Mouse (Mus musculus) intestine, embryonic 16.5 days (tissue): ENCODE measurements around the gene Limch1. TPM values are rescaled to one million over a fixed set of nuclear protein-coding genes. Genes with fewer than 3 reads are reported as not detected.

ENCODE experiments used
- ATAC-seq: fragments of 200-750 bp; cut with Nextera tagmentation; 2 replicates; pipeline ENCODE4 v1.8.0; 2017; ENCODE audit warnings: moderate TSS enrichment, moderate library complexity
- H3K27ac ChIP-seq: fragments of 300-500 bp; sonication (generic); 2 replicates; pipeline ENCODE4 v1.5.1; 2014; ENCODE audit warnings: mild to moderate bottlenecking, low read length
- H3K27me3 ChIP-seq: fragments of 300-500 bp; sonication (generic); replicated peaks from 2 replicates; pipeline ENCODE4 v1.6.1; 2014; ENCODE audit warnings: low read length, control low read depth, mixed read lengths; ENCODE audit not compliant: control insufficient read depth, insufficient read depth
- H3K36me3 ChIP-seq: fragments of 300-500 bp; sonication (generic); 2 replicates; pipeline ENCODE4 v1.6.1; 2014; ENCODE audit warnings: low read length, control low read depth; ENCODE audit not compliant: control insufficient read depth, insufficient read depth
- H3K4me1 ChIP-seq: fragments of 300-500 bp; sonication (generic); 2 replicates; pipeline ENCODE4 v1.6.1; 2014; ENCODE audit warnings: low read length, control low read depth, mixed read lengths; ENCODE audit not compliant: control insufficient read depth, insufficient read depth
- H3K4me2 ChIP-seq: fragments of 300-500 bp; sonication (generic); 2 replicates; pipeline ENCODE4 v1.6.1; 2014; ENCODE audit warnings: low read depth, low read length, control low read depth
- H3K4me3 ChIP-seq: fragments of 300-500 bp; sonication (generic); 2 replicates; pipeline ENCODE4 v1.5.1; 2014; ENCODE audit warnings: mild to moderate bottlenecking, low read length
- H3K9ac ChIP-seq: fragments of 300-500 bp; sonication (generic); 2 replicates; pipeline ENCODE4 v1.6.1; 2014; ENCODE audit warnings: low read depth, low read length
- H3K9me3 ChIP-seq: fragments of 300-500 bp; sonication (generic); 2 replicates; pipeline ENCODE4 v1.6.1; 2016; ENCODE audit warnings: low read length, control low read depth; ENCODE audit not compliant: control insufficient read depth
- WGBS: fragments of 180-500 bp; shearing (Covaris S2); extraction: QIAGEN DNeasy Blood & Tissue Kit; methylation state at CpG from one replicate; pipeline ENCODE4 v1.1.7; 2014; 5-methylcytosine and 5-hydroxymethylcytosine counted together
- polyA plus RNA-seq: library from polyadenylated mRNA; unstranded; fragments of >200 nt; fragmentation: Nextera tagmentation; extraction: Ambion mirVana; gene quantifications from 2 replicates; pipeline ENCODE4 v1.2.1, GENCODE M21; 2015

The Limch1 gene
- polyA plus RNA-seq, 1 experiment from 2014 or later: 8.5 TPM

GRCm38 (mm10) chr5:67002346-67002745 is 256.7 kb downstream of the Limch1 start:
- 80% methylated on average over 6 of the region's 6 CpGs for WGBS
- ATAC-seq: no peak
- no peaks in the 10 kb centered on the region for H3K9me3 ChIP-seq

GRCm38 (mm10) chr5:67004619-67005018 is 259.0 kb downstream of the Limch1 start:
- Histone ChIP-seq H3K27me3 (no peaks in the 10 kb centered on the region), H3K4me1 (no peaks in the 10 kb centered on the region), H3K9ac (no peak overlapping the region), H3K27ac (no peak overlapping the region), H3K4me2 (no peak overlapping the region), H3K4me3 (no peak overlapping the region), H3K9me3 (no peaks in the 10 kb centered on the region), H3K36me3 (no peaks in the 10 kb centered on the region)
- ATAC-seq: no peak
- 71% methylated on average over 11 of the region's 11 CpGs for WGBS

More at GRCm38 (mm10) chr5:67002346-67002745, 256.7 kb downstream of the Limch1 start:
- H3K4me3 ChIP-seq: no peak overlapping the region
- no peak overlapping the region for H3K27ac ChIP-seq
- H3K4me1 ChIP-seq: no peaks in the 10 kb centered on the region
- no peak overlapping the region for H3K9ac ChIP-seq
- no peaks in the 10 kb centered on the region for H3K27me3 ChIP-seq
- H3K36me3 ChIP-seq: no peaks in the 10 kb centered on the region
- H3K4me2 ChIP-seq: no peak overlapping the region

- ATAC-seq: no peak
Measured at GRCm38 (mm10) chr5:67011043-67011870, 265.6 kb downstream of the Limch1 start.

GRCm38 (mm10) chr5:67011985-67012384 is 266.4 kb downstream of the Limch1 start:
- H3K27me3 ChIP-seq: no peaks in the 10 kb centered on the region
- no peak overlapping the region for H3K4me3 ChIP-seq
- no peaks in the 10 kb centered on the region for H3K36me3 ChIP-seq
- H3K9ac ChIP-seq: no peak overlapping the region
- H3K4me2 ChIP-seq: no peak overlapping the region
- ATAC-seq: no peak
- H3K27ac ChIP-seq: no peak overlapping the region
- H3K9me3 ChIP-seq: no peaks in the 10 kb centered on the region
- H3K4me1 ChIP-seq: no peaks in the 10 kb centered on the region
- 75% methylated on average over 4 of the region's 4 CpGs for WGBS

More at GRCm38 (mm10) chr5:67011043-67011870, 265.6 kb downstream of the Limch1 start:
- WGBS: 89% methylated on average over 16 of the region's 16 CpGs
- Histone ChIP-seq H3K4me1 (no peaks in the 10 kb centered on the region), H3K9me3 (no peaks in the 10 kb centered on the region), H3K9ac (no peak overlapping the region), H3K27ac (no peak overlapping the region), H3K27me3 (no peaks in the 10 kb centered on the region), H3K4me2 (no peak overlapping the region), H3K36me3 (no peaks in the 10 kb centered on the region), H3K4me3 (no peak overlapping the region)

GRCm38 (mm10) chr5:67013926-67014325 is 268.3 kb downstream of the Limch1 start:
- WGBS: 78% methylated on average over 3 of the region's 3 CpGs
- H3K9me3 ChIP-seq: no peaks in the 10 kb centered on the region
- H3K36me3 ChIP-seq: no peaks in the 10 kb centered on the region
- no peaks in the 10 kb centered on the region for H3K27me3 ChIP-seq
- no peak for ATAC-seq
- H3K4me3 ChIP-seq: no peak overlapping the region
- no peak overlapping the region for H3K4me2 ChIP-seq
- no peak overlapping the region for H3K27ac ChIP-seq
- H3K4me1 ChIP-seq: no peaks in the 10 kb centered on the region
- H3K9ac ChIP-seq: no peak overlapping the region

GRCm38 (mm10) chr5:67016450-67016849 is 270.8 kb downstream of the Limch1 start:
- Histone ChIP-seq H3K4me3 (no peak overlapping the region), H3K27me3 (no peaks in the 10 kb centered on the region), H3K36me3 (no peaks in the 10 kb centered on the region), H3K4me2 (no peak overlapping the region), H3K27ac (no peak overlapping the region), H3K9ac (no peak overlapping the region), H3K9me3 (no peaks in the 10 kb centered on the region), H3K4me1 (no peaks in the 10 kb centered on the region)
- WGBS: 14% methylated on average over 7 of the region's 7 CpGs
- no peak for ATAC-seq

- ATAC-seq: no peak
- WGBS: 65% methylated on average over 10 of the region's 10 CpGs
- no peaks in the 10 kb centered on the region for H3K36me3 ChIP-seq
- H3K4me3 ChIP-seq: no peak overlapping the region
- no peak overlapping the region for H3K27ac ChIP-seq
- no peaks in the 10 kb centered on the region for H3K4me1 ChIP-seq
- no peak overlapping the region for H3K4me2 ChIP-seq
- H3K27me3 ChIP-seq: no peaks in the 10 kb centered on the region
- no peaks in the 10 kb centered on the region for H3K9me3 ChIP-seq
- H3K9ac ChIP-seq: no peak overlapping the region
Measured at GRCm38 (mm10) chr5:67024459-67025050, 278.9 kb downstream of the Limch1 start.

- H3K27ac ChIP-seq: no peak overlapping the region
- H3K4me1 ChIP-seq: no peaks in the 10 kb centered on the region
- H3K4me2 ChIP-seq: no peak overlapping the region
- H3K27me3 ChIP-seq: no peaks in the 10 kb centered on the region
- H3K36me3 ChIP-seq: no peaks in the 10 kb centered on the region
- no peak overlapping the region for H3K9ac ChIP-seq
- no peak for ATAC-seq
- 68% methylated on average over 8 of the region's 8 CpGs for WGBS
- H3K9me3 ChIP-seq: no peaks in the 10 kb centered on the region
- H3K4me3 ChIP-seq: no peak overlapping the region
Measured at GRCm38 (mm10) chr5:67025095-67025494, 279.5 kb downstream of the Limch1 start.

- Histone ChIP-seq H3K9ac (no peak overlapping the region), H3K4me2 (no peak overlapping the region), H3K4me1 (no peaks in the 10 kb centered on the region), H3K36me3 (no peaks in the 10 kb centered on the region), H3K9me3 (no peaks in the 10 kb centered on the region), H3K27me3 (no peaks in the 10 kb centered on the region), H3K4me3 (no peak overlapping the region), H3K27ac (no peak overlapping the region)
- whole genome bisulfite sequencing: 77% methylated on average over 8 of the region's 10 CpGs
- no peak for ATAC-seq
Measured at GRCm38 (mm10) chr5:67025581-67025980, 280.0 kb downstream of the Limch1 start.
